Mouse (Mus musculus): Measurements from ENCODE around the gene Tnfrsf22. TPM values are rescaled to one million over a fixed set of nuclear protein-coding genes. Genes with fewer than 3 reads are reported as not detected.
"Not testable (repeated sequence)": the region's sequence is repeated elsewhere in the genome, so short reads cannot be mapped to it uniquely, and the experiment has no call there.

Tnfrsf22 gene
- 1 to 10 TPM; 5.0 to 7.7 TPM for total RNA-seq (2021)

- intact Hi-C loops (cut with DNase I): loop anchor here (5.0 kb wide), 1 partner anchor 38 kb away; the partner anchor contains the start of gene Tnfrsf23
- peak; percentile 78 for DNase-seq
Measured at GRCm38 (mm10) chr7:143649034-143649768, at the start of gene Tnfrsf22. Tnfrsf22 (minus strand) TSS chr7:143649661.

GRCm38 (mm10) chr7:143696140-143696539 is 46.7 kb upstream of the Tnfrsf22 start:
- DNase-seq: peak; percentile 35
- intact Hi-C loops (cut with DNase I): loop anchor here (10.0 kb wide), 1 partner anchor 111 kb away; no protein-coding TSS in a partner anchor

DNA sequence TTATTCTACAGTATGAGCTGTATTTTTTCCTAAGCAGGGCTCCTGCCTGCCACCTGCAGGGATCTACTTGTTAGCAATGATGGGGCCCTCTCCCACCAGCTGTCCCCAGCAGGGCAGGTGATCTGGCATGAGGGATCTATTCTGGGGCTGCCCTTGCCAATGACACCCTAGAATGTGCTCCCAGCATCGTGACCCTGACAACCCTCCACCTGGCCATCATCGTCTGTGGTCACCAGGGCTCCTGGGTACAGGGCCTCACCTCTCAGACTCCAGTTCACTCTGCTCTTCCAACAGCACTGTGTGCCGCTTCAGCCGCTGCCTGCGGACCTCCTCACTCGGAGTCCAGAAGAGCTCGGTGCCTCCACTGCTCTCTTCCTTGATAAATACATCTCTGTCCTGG is 45.1 kb upstream of the Tnfrsf22 start:
- DNase-seq: no peak
- intact Hi-C loops (cut with DNase I): loop anchor here (10.0 kb wide), 1 partner anchor 110 kb away; no protein-coding TSS in a partner anchor

GRCm38 (mm10) chr7:143692746-143693510 is 43.5 kb upstream of the Tnfrsf22 start:
- no peak for DNase-seq
- intact Hi-C loops (cut with DNase I): loop anchor here (10.0 kb wide), 1 partner anchor 108 kb away; no protein-coding TSS in a partner anchor

DNA sequence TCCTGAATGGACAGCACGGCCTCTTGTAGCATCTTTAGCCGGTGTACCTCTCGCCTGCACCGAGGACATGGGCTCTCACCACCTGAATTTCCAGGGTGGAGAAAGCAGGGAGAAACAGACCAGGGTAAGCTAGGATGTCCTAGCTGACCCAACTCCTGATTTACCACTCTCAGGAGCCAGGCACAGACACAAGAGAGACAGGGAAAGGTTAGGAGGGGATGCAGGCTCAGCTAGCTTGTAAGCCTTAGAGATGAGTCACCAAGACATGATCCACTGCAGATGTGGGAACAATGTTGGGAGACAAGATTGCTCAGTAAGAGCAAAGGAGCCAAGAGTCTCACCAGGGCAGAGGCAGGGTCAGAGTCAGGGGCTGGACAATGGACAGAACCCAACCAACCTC is 42.4 kb upstream of the Tnfrsf22 start:
- intact Hi-C loops (cut with DNase I): loop anchor here (10.0 kb wide), 1 partner anchor 107 kb away; no protein-coding TSS in a partner anchor
- DNase-seq: no peak

- intact Hi-C loops (cut with DNase I): loop anchor here (10.0 kb wide), 1 partner anchor 106 kb away; no protein-coding TSS in a partner anchor
Measured at GRCm38 (mm10) chr7:143691181-143691580, 41.7 kb upstream of the Tnfrsf22 start.

GRCm38 (mm10) chr7:143689946-143690345 is 40.5 kb upstream of the Tnfrsf22 start:
- DNase-seq: no peak
- intact Hi-C loops (cut with DNase I): loop anchor here (5.0 to 10.0 kb wide), 2 partner anchors 43 to 105 kb away; partner anchors contain the start of gene Tnfrsf22

More at GRCm38 (mm10) chr7:143691181-143691580, 41.7 kb upstream of the Tnfrsf22 start:
- DNase-seq: no peak

DNA sequence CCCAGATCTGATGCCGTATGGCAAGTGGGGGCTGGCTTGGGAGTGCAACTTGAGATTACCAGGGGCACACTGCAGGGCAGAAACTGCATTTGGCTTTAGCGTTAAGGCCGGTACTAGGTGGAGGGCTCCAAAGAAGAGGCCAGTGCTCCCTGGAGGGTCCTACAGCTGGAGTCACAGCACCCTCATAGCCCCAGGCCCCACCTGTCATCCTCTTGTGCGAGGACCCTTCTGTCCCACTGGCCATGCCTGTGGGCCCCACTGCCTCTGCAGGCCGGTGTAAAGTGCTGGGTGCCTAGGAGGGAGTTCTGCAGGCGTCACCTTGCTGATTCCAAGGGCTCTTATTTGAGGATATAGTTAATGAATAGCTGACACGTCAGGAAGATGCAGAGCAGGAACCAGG is 40.0 kb upstream of the Tnfrsf22 start:
- intact Hi-C loops (cut with DNase I): loop anchor here (5.0 kb wide), 1 partner anchor 42 kb away; the partner anchor contains the start of gene Tnfrsf22
- DNase-seq: no peak

GRCm38 (mm10) chr7:143686676-143687075 is 37.2 kb upstream of the Tnfrsf22 start:
- DNase-seq: not testable (repeated sequence)
- intact Hi-C loops (cut with DNase I): loop anchor here (5.0 kb wide), 1 partner anchor 39 kb away; the partner anchor contains the start of gene Tnfrsf22

DNA sequence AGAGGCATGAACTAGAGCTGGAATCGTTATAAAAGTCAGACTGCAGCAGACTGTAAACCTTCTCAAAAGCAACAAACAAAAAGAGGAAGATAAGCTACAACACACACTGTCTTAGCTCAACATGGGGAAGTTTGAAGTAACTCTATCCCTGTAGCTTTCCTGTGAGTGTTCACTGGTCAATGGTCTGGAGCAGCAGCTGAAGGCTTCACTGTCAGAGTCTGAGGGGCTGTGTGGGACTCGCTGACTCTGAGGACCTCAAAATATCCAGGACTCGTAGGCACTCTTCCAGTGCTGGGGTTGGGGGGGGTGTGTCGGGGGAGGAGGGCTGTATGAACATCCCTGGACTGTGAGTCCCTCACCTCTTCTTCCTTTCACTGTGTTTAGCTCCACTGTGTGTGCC is 36.7 kb upstream of the Tnfrsf22 start:
- intact Hi-C loops (cut with DNase I): loop anchor here (5.0 kb wide), 1 partner anchor 39 kb away; the partner anchor contains the start of gene Tnfrsf22
- DNase-seq: not testable (repeated sequence)

GRCm38 (mm10) chr7:143685359-143686067 is 36.1 kb upstream of the Tnfrsf22 start, which contains the start of gene Tnfrsf23:
Tnfrsf23 (minus strand) TSS chr7:143685872.
- DNase-seq: peak; percentile 47
- intact Hi-C loops (cut with DNase I): loop anchor here (5.0 kb wide), 1 partner anchor 38 kb away; the partner anchor contains the start of gene Tnfrsf22

GRCm38 (mm10) chr7:143684569-143684968 is 35.1 kb upstream of the Tnfrsf22 start:
- intact Hi-C loops (cut with DNase I); DNase-seq: not testable (repeated sequence)

GRCm38 (mm10) chr7:143681566-143681965 is 32.1 kb upstream of the Tnfrsf22 start:
- intact Hi-C loops (cut with DNase I): no loop called here
- DNase-seq: no peak

DNA sequence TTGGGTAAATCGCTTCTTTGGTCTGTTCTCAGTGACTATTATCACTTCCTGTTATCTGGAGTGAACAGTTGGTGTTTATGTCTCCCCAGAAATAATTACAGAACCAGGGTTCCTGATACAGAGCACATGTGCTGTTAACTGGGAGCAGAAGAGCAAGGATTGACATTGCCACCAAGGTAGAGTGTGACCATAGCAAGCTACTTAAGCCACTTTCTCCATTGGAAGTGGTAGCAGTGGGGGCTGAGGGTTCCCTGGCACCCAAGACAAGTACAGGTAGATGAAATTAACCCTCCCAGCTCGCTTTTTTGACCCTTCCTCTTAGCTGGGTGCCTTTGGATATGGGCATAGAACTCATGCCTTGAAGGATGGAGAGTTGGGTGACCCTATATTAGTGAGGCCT is 31.4 kb upstream of the Tnfrsf22 start:
- intact Hi-C loops (cut with DNase I); DNase-seq: not testable (repeated sequence)

- DNase-seq; intact Hi-C loops (cut with DNase I): not testable (repeated sequence)
Measured at GRCm38 (mm10) chr7:143679650-143680049, 30.2 kb upstream of the Tnfrsf22 start.

- intact Hi-C loops (cut with DNase I): no loop called here
- DNase-seq: no peak
Measured at GRCm38 (mm10) chr7:143666427-143667311, 17.2 kb upstream of the Tnfrsf22 start.

- intact Hi-C loops (cut with DNase I): no loop called here
- DNase-seq: no peak
Measured at GRCm38 (mm10) chr7:143663470-143663869, 14.0 kb upstream of the Tnfrsf22 start.

DNA sequence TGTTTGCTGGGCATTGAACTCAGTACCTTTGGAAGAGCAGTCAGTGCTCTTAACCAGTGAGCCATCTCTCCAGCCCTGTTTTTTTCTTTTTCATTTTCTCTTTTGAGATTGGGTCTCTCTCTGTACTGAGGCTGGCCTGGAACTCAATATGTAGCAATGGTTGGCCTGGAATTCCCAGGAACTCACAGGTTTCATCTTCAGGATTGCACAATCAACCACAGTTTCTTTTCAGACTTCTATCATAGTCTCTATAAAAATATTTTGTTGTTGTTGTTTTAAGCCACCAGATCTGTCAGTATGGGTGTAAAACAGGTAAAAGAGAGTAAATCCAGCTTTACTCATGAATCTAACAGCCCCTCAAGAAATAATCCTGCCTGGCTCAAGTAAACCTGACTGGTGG is 11.3 kb upstream of the Tnfrsf22 start:
- DNase-seq: no peak
- intact Hi-C loops (cut with DNase I): no loop called here

- intact Hi-C loops (cut with DNase I): loop anchor here (5.0 kb wide), 1 partner anchor 37 kb away; the partner anchor contains the start of gene Tnfrsf23
- not testable (repeated sequence) for DNase-seq
Measured at GRCm38 (mm10) chr7:143649769-143650346, 397 bp upstream of the Tnfrsf22 start.
